Mouse (Mus musculus) megakaryocyte progenitor cell, adult 5-6 weeks (primary cell): ENCODE measurements around the gene Nlrx1. TPM values are rescaled to one million over a fixed set of nuclear protein-coding genes. Genes with fewer than 3 reads are reported as not detected.

Experiments used
- ATAC-seq: replicated peaks from 2 replicates; pipeline ENCODE4 v1.8.0; 2016; ENCODE audit warnings: mild to moderate bottlenecking, moderate TSS enrichment, inconsistent platforms; ENCODE audit not compliant: poor library complexity
- total RNA-seq, 2 experiments: library from RNA; stranded (forward) in 1 of 2; stranded (reverse) in 1 of 2; fragments of 157-497, 149-512 nt in 1 of 2; fragments of 200-1000 nt in 1 of 2; gene quantifications; 2 replicates each; pipeline versions ENCODE4 v1.2.3 to v1.2.4; 2015 to 2017

Nlrx1 gene
- total RNA-seq (2015) (4.1 and 4.7 TPM in 2 replicates), total RNA-seq (2017) (3.4 and 8.3 TPM in 2 replicates)

DNA sequence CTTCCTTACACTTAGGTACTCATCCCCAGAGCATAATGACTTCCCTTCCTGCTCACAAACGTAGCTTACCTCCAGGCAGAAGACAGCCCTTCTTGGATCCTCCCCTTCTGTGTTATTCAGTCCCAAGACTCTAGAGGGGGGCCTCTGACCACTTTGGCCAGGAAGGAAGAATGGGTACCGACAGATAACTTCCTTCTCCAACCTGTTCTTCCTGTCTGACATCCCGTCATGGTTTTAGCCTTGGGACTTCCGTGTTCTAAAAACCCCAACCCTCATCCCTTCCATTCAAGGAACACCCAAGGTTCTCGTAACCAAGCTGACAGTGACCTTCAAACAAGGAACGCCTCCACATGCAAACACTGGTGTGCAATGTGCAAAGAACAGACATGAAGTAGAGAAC is at the start of gene Nlrx1:
Nlrx1 (minus strand) TSS at position 168 of the 400 bp plus-strand sequence.
- peak; percentile 61 for ATAC-seq

DNA sequence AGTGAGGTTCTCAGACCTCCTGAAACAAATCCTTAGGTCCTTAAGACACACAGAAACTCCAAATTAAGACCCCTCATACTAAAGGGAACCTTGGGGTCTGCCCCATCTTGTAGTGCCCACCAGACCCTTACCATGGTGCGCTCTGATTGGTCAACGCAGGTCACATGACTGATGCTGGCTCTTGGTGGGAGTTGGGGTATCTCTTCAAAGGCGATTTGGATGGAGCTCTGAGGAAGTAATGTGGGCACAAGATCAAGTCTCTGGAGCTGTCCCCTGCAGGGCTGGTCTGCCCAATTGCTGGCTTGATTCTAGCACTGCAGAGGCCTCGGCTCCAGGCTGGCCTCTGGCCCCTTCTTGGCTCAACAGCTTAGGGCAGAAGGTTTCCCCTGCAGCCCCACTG is 49.1 kb upstream of the Nlrx1 start:
- no peak for ATAC-seq

DNA sequence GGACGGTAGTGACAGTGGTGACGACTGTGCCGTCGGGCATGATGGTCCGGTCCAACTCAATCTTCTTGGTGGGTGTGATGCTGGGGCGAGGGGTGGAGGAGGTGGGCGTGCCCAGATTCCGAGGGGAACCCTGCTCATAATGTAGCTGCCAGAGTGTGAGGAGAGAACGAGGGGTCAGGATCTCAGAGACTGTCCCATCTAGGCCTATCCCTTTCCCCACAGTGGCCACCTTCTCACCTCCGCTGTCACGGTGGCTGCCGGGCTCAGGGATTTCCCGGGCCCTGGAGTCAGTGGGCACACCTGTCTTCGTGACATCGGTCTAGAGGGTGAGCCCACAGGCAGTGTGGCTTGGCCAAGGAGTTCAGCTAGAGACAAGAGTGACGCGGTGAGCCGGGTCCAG is 46.5 kb upstream of the Nlrx1 start:
- no peak for ATAC-seq

DNA sequence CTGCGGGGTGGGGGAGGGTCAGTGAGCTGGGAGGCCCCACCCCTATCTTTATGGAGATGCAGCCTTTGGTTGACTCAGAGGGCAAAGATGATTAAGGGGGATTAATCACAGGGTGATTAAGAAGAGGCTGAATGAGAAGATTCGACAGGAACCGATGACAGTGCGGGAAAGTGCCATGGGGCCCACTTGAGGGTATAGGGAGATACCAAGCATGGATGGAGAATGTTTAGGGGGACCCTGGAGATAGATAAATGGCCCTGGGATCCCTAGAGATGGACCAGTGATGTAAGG is 45.8 kb upstream of the Nlrx1 start:
- no peak for ATAC-seq

DNA sequence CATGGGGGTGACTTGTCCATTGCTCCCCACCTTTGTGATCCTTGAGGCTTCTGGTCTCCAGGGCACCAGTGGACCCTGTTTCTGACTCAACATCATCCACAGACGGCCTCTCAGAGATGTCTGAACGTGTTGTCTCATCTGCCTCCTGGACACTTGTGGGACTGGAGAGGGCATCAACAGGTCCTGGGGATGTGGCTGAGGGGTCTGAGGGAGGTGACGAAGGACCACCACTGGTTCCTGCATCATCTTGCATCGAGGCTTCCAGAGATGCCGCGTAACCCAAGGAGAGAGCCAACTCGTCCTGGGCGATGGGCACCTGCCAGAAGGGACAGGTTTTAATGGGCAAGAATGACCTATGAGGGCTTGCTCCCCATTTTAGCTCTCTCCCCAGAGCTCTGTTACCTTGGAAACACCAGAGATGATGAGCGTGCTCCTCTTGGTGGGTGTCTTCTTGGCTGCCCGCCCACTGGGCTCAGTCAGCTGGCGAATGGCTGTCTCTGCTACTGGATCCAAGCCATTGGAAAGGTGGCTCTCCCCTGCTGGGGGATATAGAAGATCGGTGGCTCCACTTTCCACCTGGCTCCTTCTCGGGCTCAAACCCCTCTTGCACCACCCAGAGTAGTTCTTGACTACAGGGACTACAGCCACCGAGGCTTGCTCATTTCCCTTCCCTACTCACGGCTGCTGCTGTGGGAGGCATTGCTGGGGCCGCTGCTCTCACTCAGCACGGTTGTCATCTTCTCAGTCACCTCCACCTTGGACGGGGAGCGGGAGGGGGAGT is 45.3 kb upstream of the Nlrx1 start:
- ATAC-seq, result no peak

DNA sequence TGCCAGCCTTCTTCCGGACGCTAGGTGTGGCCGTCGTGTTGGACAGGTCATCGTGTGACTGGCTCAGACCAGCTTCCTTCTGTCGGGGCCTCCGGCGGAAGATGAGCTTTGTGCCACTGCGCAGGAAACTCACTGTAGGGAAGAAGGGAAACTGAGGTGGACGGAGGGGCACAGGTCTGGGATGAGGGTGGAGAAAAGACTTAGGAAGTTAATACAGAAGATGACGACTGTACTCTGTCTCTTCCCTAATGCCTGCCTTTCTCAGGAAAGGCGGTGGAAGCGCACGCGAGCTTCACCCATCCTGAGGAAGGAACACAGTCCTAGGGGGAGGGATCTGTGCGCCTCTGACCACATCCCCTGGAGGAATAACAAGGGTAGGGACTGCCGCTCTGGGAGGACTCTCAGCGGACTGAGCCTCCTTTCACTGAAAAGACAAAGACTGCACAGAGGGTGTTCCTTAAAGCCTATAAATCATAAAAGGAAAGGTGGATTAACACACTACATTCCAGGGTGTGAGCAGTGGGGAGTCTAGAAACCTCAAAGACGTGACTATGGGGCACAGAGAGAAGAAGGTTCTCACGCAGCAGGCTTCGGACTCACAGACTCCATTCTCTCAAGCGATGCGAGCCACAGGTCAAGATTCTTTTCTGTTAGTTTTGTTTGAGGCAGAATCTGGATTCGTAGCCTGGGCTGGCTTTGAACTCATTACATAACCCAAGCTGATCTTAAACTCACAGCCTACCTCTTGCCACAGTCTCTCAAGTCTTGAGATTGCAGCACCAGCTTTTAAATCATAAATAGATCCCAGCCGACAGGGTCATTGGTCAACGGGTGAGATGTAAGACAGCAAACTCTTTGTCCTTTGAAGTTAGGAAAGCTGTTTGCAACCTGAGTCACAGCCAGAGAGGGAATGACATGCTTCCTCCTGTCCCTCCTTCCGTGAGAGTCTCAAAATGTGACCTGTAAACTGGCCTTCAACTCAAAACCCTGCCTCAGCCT is 43.0 kb upstream of the Nlrx1 start:
- 0 out of 2 replicates have a peak, but pooled peaks have one; percentile 23 for ATAC-seq

DNA sequence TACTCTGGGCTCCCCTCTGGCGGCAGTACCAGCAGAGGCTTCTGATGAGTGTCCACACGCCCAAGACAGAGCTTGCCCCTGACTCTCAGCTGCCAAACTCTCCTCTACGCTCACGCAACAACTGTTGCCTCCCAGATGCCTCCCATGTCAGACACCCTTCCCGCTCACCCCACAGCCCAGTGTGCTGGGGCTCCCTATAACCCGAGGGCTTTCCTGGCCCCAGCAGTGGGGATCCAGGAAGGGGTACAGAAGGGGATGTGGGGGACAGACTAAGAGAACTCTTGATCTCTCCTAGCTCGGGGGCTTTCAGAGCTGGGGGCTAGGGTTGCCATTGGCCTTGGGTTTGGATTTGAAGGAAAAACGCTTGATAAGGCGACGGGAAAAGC is 42.3 kb upstream of the Nlrx1 start:
- ATAC-seq, result no peak

DNA sequence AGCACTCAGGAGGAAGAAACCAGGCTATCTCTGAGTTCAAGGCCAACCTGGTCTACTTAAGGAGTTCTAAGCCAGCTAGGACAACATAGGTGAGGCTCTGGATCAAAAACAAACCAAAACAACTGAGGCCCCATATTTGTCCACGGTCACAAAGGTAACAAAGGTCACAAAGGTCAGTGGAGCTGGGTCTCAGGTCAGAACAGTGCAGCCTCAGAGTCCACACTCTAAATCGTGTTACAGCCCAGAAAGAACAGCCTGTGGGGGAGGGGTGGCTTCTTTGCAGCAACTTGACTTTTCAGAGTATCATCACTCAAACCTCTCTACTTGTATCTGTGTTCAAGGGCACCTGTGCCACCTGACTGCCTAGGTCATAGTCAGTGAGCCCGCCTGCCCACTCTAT is 41.4 kb upstream of the Nlrx1 start:
- no peak for ATAC-seq

DNA sequence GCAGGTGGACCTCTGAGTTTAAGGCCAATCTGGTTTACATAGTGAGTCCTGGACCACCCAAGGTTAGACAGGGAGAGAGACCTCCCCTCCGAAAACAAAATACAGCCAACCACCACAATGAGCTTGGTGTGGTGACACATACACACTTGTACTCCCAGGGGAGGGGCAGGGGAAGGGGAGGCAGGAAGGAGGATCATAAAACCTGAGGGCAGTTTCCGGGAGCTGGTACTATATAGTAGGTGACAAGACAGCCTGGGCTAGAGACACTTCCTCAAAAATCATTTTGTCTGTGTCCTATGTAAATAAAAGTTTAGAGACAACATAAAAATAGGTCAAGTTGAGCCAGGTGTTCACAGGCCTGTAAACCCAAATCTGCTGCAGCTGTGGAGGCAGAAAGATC is 38.8 kb upstream of the Nlrx1 start:
- no peak for ATAC-seq

DNA sequence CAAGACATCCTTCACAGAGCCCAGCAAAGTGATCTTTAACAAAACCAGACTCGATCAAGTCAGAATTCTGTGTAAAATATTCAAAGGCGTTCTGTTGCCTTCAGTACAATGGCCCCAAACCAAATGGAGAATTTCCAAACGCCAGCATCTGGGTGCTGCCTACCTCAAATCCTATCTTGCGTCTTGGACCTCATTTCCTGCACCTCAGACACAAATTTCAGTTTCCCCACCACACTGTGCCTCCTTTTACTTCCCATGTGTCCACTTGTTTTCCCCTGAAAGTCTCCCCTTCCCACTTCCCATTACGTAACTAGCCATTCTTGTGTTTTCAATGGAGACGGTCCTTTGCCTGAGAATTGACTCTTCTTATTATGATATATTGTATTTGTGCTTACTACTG is 38.1 kb upstream of the Nlrx1 start:
- ATAC-seq, result no peak

DNA sequence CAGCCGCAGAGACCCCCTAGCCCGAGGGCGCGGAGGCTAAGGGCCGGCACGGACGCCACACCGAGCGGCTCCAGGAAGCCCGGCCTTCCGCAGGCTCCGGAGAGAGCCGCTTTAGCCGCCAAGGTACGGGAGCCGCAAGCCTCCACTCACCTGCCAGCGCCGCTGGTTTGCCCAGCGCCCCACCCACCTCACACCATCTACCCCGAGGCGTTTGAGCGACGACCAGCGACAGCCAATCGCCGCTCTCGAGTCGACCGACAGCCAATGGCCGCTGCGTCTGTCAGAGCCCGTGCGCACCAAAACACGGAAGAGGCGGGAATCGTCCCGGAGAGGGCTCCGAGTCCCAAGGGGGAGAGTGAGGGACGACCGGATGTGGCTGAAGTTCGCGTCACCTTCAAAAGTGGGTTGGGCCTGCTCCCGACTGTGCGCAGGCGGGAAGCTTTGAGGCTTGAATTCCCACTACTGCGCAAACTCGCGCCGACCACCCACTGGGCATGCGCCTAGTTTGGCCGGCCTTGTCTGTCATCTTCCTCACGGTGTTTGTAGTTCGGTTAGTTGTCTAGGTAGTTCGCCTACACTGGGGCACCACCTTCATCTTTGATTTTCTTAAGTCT is 37.2 kb upstream of the Nlrx1 start, which contains the start of gene Hinfp:
Hinfp (minus strand) TSS at position 206 of the 614 bp plus-strand sequence.
- peak; percentile 99 for ATAC-seq

DNA sequence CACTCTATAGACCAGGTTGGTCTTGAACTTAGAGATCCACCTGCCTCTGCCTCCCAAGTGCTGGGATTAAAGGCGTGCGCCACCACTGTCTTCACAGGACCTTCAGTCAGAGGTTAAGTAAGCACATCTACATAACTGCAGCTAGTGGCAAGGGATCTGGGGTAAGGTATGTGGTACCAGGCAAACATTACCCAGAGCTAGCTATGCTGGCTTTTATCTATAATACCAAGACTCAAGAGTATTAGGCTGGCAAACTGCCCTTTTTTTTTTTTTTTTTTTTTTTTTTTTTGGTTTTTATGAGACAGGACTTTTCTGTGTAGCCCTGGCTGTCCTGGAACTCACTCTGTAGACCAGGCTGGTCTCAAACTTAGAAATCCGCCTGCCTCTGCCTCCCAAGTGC is 31.6 kb upstream of the Nlrx1 start:
- ATAC-seq, result peak; percentile 86

DNA sequence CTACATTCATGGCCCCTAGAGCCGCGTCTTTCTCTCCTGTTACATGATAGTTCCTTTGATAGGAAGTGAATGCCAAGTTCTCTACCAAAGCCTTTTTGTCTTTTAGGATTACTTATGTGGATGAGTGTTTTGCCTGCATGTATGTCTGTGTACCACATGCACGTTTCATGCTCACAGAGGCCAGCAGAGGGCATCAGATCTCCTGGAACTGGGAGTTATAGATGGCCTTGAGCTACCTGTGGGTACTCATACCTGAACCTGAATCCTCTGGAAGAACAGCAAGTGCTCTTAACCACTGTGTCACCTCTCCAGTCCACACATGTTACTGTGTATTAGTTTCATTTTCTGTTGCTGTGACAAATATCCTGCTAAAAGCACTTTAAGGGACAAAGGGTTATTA is 24.1 kb upstream of the Nlrx1 start:
- no peak for ATAC-seq

DNA sequence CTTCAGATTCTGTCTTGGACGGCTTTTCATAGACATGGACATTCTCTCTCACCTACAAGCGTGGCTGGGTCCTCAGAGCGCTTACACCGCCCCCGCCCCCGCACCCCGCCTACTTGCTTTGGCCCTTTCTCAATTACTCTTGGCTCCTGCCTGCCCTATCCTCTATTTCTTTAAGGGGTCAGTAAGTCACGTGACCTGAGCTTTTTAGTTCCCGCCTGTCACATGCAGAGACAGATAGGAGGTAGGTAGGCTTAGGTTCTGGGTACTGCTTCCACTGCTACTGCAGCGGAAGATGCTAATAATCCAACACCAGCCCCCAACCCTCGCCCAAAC is 20.5 kb upstream of the Nlrx1 start:
- peak; percentile 8 for ATAC-seq

DNA sequence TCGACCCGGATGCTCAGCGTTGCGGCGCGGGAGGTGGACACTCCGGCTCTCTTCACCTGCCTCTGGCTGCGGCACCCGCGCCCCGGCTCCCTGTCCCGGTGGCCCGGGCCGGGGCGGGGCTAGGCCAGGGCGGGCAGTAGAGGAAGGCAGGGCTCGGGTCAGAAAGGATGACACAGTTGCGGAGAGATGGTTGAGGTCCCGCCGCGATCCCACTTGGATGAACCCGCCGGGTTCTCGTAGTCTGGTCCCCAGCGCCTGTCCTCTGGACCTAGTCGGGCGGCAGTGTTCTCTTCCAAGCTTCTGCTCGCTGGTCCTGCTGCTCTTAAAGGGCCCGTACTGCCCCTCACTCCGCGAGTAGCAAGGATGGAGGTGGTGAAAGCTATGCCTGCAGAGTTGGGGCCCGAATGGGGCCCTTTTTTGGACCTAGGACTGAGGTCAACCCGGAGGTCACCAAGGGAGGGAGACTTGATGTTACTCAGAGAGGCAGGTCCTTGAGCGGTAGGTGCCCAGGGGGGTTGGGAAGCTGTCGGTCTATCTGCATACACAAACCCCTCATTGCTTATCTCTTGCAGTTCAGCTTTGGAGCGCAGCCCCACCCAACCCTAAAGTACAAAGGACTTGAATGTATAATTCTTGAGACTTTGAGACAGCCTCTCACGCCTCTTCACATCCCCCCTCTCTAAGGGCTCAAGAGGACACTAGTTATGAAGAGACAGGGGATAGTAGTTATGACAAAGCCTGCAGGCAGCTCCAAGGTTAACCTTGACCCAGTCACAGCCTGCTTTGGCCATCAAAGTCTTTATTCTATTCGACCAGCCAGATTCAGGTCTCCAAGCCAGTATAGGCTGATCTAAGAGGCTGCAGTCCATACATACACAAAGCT is 19.9 kb upstream of the Nlrx1 start, which contains the start of gene Abcg4:
Abcg4 (minus strand) TSS at position 540 of the 883 bp plus-strand sequence.
- ATAC-seq, result peak; percentile 78

DNA sequence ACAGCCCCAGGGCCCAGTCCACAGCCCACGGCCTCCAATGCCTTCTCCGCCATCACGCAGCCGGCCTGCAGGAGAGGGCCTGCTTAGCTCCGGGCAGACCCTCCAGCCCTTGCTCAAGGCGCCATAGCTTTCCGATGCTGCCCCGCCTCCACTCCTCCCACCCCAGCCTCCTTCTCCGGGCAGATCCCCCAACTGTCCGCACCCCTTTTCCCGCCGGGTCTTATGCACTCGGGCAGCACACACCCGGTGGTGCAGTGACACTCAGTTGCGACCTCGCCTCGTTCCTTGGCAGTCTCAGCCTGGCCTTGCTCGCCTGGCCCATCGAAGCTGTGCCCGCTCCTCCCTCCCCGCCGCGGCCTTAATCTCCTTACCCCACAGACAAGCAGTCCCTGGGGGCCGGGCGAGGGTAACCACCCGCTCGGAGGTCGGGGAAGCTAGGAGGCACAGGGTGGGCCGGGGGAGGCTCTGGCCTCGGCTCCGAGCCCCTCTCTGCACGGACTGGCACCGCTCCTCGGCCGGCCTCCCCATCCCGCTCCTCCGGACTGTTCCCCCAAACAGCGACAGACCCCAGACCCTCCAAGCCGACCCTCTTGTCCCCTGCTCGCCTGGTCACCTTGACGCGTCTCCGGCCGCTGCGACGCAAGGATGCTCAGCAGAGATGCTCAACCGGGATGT is 19.1 kb upstream of the Nlrx1 start:
- ATAC-seq, result peak; percentile 29

DNA sequence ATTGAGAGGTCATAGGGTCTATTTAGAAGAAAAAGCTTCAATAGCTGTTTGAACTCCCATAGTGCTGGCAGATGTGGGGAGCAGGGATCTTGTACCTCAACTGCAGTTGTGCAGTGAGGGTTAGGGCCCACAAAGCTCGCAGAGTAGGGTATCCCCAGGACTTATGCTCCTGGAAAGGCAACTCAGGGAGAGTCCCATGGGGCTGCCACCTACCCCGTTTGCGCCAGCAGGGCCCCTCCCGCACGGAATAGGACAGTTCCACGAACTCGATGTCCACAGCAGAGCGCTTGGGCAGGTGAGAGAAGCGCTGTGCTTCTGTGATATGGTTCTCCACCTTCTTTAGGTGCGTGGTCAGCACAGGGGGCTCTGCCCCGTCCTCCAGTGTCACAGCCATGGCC is 18.6 kb upstream of the Nlrx1 start:
- ATAC-seq, result no peak

DNA sequence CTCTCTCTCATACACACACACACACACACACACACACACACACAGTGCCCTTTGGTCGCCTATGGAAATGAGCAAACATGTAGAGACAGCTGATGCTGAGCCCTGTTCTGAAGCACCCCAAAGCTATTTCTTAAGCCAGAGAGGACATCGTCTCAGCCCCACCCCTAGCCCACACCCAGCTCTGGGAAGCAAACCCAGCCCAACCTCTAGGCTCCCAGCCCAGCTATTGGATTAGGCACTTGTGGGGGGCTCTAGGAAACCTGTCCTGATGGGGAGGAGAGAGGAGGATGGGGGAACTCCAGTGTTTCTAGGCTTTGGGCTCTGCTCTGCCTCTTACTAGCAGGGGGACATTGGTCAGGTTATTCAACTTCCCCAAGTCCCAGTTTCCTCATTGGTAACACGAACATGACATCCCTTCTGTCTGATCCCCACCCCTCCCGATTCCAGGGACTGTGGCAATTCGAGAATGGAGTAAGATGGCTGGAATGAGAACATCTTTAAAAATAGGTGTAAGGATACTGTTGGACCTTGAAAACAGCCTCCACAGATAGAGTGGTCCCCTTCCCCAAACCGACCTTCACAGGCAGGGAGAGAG is 18.0 kb upstream of the Nlrx1 start:
- ATAC-seq, result 0 out of 2 replicates have a peak, but pooled peaks have one; percentile 19

DNA sequence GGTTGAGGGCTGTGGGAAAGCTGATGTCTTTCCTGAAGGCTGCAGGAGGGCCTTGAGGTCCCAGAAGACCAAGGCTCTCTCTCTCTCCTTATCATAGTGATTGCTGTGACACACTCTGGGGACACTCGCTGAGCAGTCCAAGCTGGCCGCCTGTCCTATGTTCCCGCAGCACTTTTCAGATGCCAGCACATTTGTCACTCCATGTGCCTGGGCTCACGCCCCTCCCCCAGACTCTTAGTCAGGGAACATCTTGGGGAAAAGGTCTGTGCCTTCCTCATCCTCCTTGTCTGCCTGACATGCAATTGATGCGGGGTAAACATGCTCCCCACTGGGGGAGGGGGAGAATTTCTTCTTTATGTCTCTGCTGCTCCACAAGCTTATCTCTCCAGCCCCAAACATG is 14.8 kb upstream of the Nlrx1 start:
- ATAC-seq, result no peak

DNA sequence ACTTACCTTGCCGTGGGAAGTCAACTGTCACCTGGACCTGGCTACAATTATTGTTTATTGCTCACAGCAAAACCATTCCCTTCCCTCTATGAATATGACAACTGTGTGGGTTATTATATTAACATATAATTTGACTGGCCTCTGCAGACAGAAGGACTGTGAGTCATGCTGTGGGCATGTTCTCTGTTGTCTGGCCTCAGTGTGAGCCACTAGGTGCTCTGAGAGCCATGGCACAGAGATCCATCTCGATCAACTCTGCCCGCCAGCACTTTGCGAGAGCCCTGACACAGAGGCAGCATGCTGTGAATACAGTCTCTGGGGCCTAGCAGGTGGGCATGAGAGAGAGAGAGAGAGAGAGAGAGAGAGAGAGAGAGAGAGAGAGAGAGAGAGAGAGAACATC is 1.6 kb upstream of the Nlrx1 start:
- no peak for ATAC-seq
